Mouse (Mus musculus) heart, postnatal 0 days (tissue): Measurements from ENCODE around the gene Adgrg6. TPM values are rescaled to one million over a fixed set of nuclear protein-coding genes. Genes with fewer than 3 reads are reported as not detected.

Experiments
- ATAC-seq: fragments of 200-750 bp; cut with Nextera tagmentation; 2 replicates; pipeline ENCODE4 v1.8.0; 2017; ENCODE audit warnings: low read depth, moderate number of reproducible peaks, moderate library complexity; ENCODE audit not compliant: insufficient read depth
- DNase-seq: peaks from one replicate; pipeline ENCODE4 v3.0.0-alpha.2; 2016; ENCODE audit warnings: low spot score
- H3K27ac ChIP-seq: fragments of 300-500 bp; sonication (generic); 2 replicates; pipeline ENCODE4 v1.5.1; 2014; ENCODE audit warnings: low read depth, mild to moderate bottlenecking
- H3K27me3 ChIP-seq: fragments of 300-500 bp; sonication (generic); 2 replicates; pipeline ENCODE4 v1.6.1; 2014; ENCODE audit warnings: low read length, mixed read lengths; ENCODE audit not compliant: control insufficient read depth, insufficient read depth
- H3K36me3 ChIP-seq: fragments of 300-500 bp; sonication (generic); replicated peaks from 2 replicates; pipeline ENCODE4 v1.6.1; 2014; ENCODE audit warnings: low read length, mixed read lengths; ENCODE audit not compliant: control insufficient read depth, insufficient read depth
- H3K4me1 ChIP-seq: fragments of 300-500 bp; sonication (generic); 2 replicates; pipeline ENCODE4 v1.6.1; 2014; ENCODE audit warnings: antibody characterized with exemption; ENCODE audit not compliant: control insufficient read depth, insufficient read depth
- H3K4me2 ChIP-seq: fragments of 300-500 bp; sonication (generic); 2 replicates; pipeline ENCODE4 v1.6.1; 2014; ENCODE audit warnings: low read depth, mild to moderate bottlenecking, low read length, moderate library complexity
- H3K4me3 ChIP-seq: fragments of 300-500 bp; sonication (generic); 2 replicates; pipeline ENCODE4 v1.5.1; 2014; ENCODE audit warnings: low read depth, low read length
- H3K9ac ChIP-seq: fragments of 300-500 bp; sonication (generic); replicated peaks from 2 replicates; pipeline ENCODE4 v1.6.1; 2014; ENCODE audit warnings: low read depth, low read length, mixed read lengths
- H3K9me3 ChIP-seq: fragments of 300-500 bp; sonication (generic); replicated peaks from 2 replicates; pipeline ENCODE4 v1.6.1; 2016; ENCODE audit warnings: low read length; ENCODE audit not compliant: control insufficient read depth
- CTCF ChIP-seq: IDR thresholded peaks from 2 replicates; pipeline ENCODE4 v1.5.1; 2016; ENCODE audit warnings: antibody characterized with exemption, control low read depth, low read depth
- EP300 ChIP-seq: IDR thresholded peaks from 2 replicates; pipeline ENCODE4 v1.6.1; 2016; ENCODE audit warnings: antibody characterized with exemption, low read depth
- WGBS: fragments of 180-500 bp; shearing (Covaris S2); extraction: QIAGEN DNeasy Blood & Tissue Kit; methylation state at CpG from one replicate; pipeline ENCODE4 v1.1.7; 2014; 5-methylcytosine and 5-hydroxymethylcytosine counted together
- polyA plus RNA-seq: library from polyadenylated mRNA; unstranded; fragments of >200 nt; fragmentation: Nextera tagmentation; extraction: Ambion mirVana; gene quantifications from 2 replicates; pipeline ENCODE4 v1.2.1, GENCODE M21; 2015
- total RNA-seq: library from RNA; depleted of rRNA; stranded (reverse); fragments of >200 nt; gene quantifications from 2 replicates; pipeline ENCODE4 v1.2.3, GENCODE M21; 2014; ENCODE audit warnings: low replicate concordance

Gene Adgrg6
- total and polyA plus RNA-seq, 2 experiments from 2014 or later = 2.8 to 9.9 TPM

DNA sequence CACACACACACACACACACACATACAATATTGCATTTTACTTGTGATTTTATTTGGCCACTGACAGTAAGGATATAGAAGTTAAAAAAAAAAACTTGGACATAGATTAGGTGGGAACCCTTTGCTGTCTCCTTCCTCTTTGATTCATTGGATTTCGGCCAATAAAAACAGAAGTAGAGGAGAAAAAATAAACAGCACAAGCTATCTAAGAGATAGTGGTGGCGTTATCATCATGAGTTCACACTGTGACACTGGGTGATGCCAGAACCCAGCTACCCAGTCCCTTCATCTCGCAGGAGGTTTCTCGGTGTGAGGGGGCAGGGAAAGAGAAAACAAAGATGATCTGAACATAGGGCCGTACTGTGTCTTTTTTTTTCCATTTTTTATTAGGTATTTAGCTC lies 62.2 kb downstream of the Adgrg6 start:
- ATAC-seq (no peak), DNase-seq (no peak)
- no peak overlapping the region for H3K9ac ChIP-seq
- H3K27me3 ChIP-seq = no peaks in the 10 kb centered on the region
- H3K4me2 ChIP-seq = no peak overlapping the region
- no peak overlapping the region for H3K27ac ChIP-seq
- no peaks in the 10 kb centered on the region for H3K9me3 ChIP-seq
- H3K4me3 ChIP-seq = no peak overlapping the region
- TF ChIP-seq CTCF (no peak), EP300 (no peak)
- 21% methylated on average over 5 of the region's 5 CpGs for WGBS
- H3K36me3 ChIP-seq = no peaks in the 10 kb centered on the region
- H3K4me1 ChIP-seq = no peaks in the 10 kb centered on the region

DNA sequence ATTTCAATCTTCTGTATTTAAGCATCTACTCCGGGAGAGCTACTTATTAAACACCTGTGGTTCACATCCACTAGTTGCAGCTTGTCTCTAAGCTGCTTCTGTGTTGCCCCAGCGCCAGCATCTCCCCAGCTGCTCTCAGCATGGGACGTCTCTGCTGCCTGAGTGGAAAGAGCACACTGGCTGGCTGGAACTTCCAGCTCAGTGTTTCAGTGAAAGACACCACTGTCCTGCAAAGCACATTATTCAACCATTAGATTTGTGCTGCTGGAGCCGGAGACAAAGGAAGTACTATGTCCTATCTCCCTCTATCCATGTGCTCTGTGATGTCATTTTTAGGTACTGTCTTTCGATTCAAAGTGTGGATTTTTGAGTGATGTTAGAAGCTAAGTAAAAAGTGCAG lies 63.0 kb downstream of the Adgrg6 start:
- no peaks in the 10 kb centered on the region for H3K4me1 ChIP-seq
- H3K27ac ChIP-seq = no peak overlapping the region
- H3K9ac ChIP-seq = no peak overlapping the region
- ATAC-seq = no peak
- no peaks in the 10 kb centered on the region for H3K9me3 ChIP-seq
- H3K4me2 ChIP-seq = no peak overlapping the region
- no peak overlapping the region for H3K4me3 ChIP-seq
- no peaks in the 10 kb centered on the region for H3K36me3 ChIP-seq
- WGBS = 34% methylated on average over 5 of the region's 5 CpGs
- no peak for DNase-seq
- no peak for TF ChIP-seq EP300
- no peak for TF ChIP-seq CTCF
- H3K27me3 ChIP-seq = no peaks in the 10 kb centered on the region

DNA sequence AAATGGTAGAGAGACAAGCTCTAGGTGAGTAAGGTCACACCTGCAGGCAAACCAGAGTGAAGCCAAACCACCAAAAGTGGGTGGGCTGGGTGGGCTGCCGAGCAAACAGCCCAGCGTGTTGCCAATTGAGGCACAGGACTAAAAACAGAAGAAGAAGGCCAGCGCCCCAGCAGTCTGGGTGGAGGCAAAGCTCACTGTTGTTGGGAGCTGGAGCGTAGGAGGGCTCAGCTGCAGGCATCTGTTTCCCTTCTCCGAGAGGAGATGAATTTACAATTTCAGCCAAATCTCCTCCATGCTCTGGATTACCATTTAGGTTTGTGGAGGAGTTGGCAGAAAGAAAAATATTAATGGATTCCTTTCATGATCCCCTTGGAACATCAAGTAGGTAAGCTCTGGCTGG lies 64.5 kb downstream of the Adgrg6 start:
- WGBS = 67% methylated on average over 5 of the region's 5 CpGs
- no peak overlapping the region for H3K9ac ChIP-seq
- ATAC-seq (no peak), DNase-seq (no peak)
- no peak overlapping the region for H3K4me2 ChIP-seq
- H3K36me3 ChIP-seq = no peaks in the 10 kb centered on the region
- no peaks in the 10 kb centered on the region for H3K9me3 ChIP-seq
- TF ChIP-seq CTCF (no peak), EP300 (no peak)
- no peak overlapping the region for H3K4me3 ChIP-seq
- H3K4me1 ChIP-seq = no peaks in the 10 kb centered on the region
- H3K27ac ChIP-seq = no peak overlapping the region
- H3K27me3 ChIP-seq = no peaks in the 10 kb centered on the region

- H3K9ac ChIP-seq = no peak overlapping the region
- no peaks in the 10 kb centered on the region for H3K9me3 ChIP-seq
- H3K27ac ChIP-seq = no peak overlapping the region
- TF ChIP-seq CTCF = no peak
- TF ChIP-seq EP300 = no peak
- no peaks in the 10 kb centered on the region for H3K4me1 ChIP-seq
- ATAC-seq (0 out of 2 replicates have a peak, but pooled peaks have one; percentile 44), DNase-seq (peak; percentile 62)
- H3K4me3 ChIP-seq = no peak overlapping the region
- no peaks in the 10 kb centered on the region for H3K27me3 ChIP-seq
- H3K36me3 ChIP-seq = no peaks in the 10 kb centered on the region
- WGBS = 64% methylated on average over 1 of the region's 1 CpGs
- H3K4me2 ChIP-seq = no peak overlapping the region
Measured at GRCm38 (mm10) chr10:14476393-14476792, 69.1 kb downstream of the Adgrg6 start.

DNA sequence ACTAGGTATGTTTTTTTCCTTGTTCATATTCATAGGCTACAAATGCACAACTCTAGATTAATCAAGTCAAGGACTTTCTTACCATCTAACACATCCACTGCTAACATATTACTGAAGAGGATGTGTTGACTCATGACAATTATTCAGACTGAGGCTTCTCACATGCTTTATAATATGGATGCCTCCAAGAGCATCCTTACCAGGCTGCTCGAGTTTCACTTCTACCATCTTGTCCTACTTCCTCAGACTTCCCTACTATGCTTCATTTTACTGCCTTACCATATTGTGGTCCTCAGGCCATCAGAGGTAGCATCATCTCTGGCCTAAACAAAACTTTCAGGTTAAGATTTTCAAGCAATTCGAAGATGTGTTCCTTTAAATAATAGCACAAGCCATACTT lies 69.8 kb downstream of the Adgrg6 start:
- Histone ChIP-seq H3K4me3 (no peak overlapping the region), H3K4me2 (no peak overlapping the region), H3K4me1 (no peaks in the 10 kb centered on the region), H3K9ac (no peak overlapping the region), H3K27me3 (no peaks in the 10 kb centered on the region), H3K36me3 (no peaks in the 10 kb centered on the region), H3K9me3 (no peaks in the 10 kb centered on the region), H3K27ac (no peak overlapping the region)
- WGBS = 81% methylated on average over 2 of the region's 2 CpGs
- TF ChIP-seq EP300 (no peak), CTCF (no peak)
- ATAC-seq (no peak), DNase-seq (no peak)

GRCm38 (mm10) chr10:14474541-14475305 lies 70.7 kb downstream of the Adgrg6 start:
- no peak overlapping the region for H3K9ac ChIP-seq
- no peak overlapping the region for H3K4me2 ChIP-seq
- H3K36me3 ChIP-seq = no peaks in the 10 kb centered on the region
- no peak overlapping the region for H3K4me3 ChIP-seq
- no peak for DNase-seq
- WGBS = 49% methylated on average over 8 of the region's 8 CpGs
- no peaks in the 10 kb centered on the region for H3K9me3 ChIP-seq
- H3K4me1 ChIP-seq = no peaks in the 10 kb centered on the region
- no peak overlapping the region for H3K27ac ChIP-seq
- no peaks in the 10 kb centered on the region for H3K27me3 ChIP-seq
- TF ChIP-seq EP300 = no peak
- TF ChIP-seq CTCF = no peak
- no peak for ATAC-seq
